ENCODE assay signal across 27 mouse cellular contexts in genomic region chr4:116219056-116219455, GRCm38 (mm10). TPM values are rescaled to one million over a fixed set of nuclear protein-coding genes. Genes with fewer than 3 reads are reported as not detected.
DNase-seq lines count a peak whose midpoint lies in the region; ATAC-seq and TF ChIP-seq lines count a peak whose summit lies in the region.
"Had no signal": no experiment of that assay in that cellular context is flagged by ENCODE, and none has a peak within 500 bp of the region (broad histone marks: within the 10 kb centered on the region; RNA-seq: fewer than 3 reads in every experiment).

No protein-coding gene starts in this region.

- no peak overlapping the region for H3K4me2 ChIP-seq in forebrain, embryonic 12.5 days
- H3K4me2 ChIP-seq in forebrain, embryonic 11.5 days (ENCODE audit: low read depth, low read length, severe bottlenecking) = no peak overlapping the region
- H3K4me2 ChIP-seq in hindbrain, embryonic 14.5 days (replicated peaks) = no peak overlapping the region
- H3K4me2 ChIP-seq: heart, embryonic 12.5 days; hindbrain, embryonic 13.5 days; limb, embryonic 12.5 days; liver, embryonic 15.5 days; lung, embryonic 14.5 days had no signal

- no peak for TF ChIP-seq POLR2A in brain, embryonic 14.5 days (IDR thresholded peaks at IDR 0.05; ENCODE audit: borderline replicate concordance, extremely low read depth, insufficient read depth, insufficient read length, poor library complexity, severe bottlenecking)

- DNase-seq in forebrain, embryonic 11.5 days (ENCODE audit: low spot score) = no peak
- no peak for DNase-seq in hindbrain, embryonic 10.5 days (ENCODE audit: low spot score)
- DNase-seq in hindbrain, embryonic 14.5 days (ENCODE audit: low spot score) = no peak
- peak; percentile 5 for DNase-seq in brain, embryonic 14.5 days (ENCODE audit: low read depth)
- no peak for DNase-seq in embryonic facial prominence, embryonic 10.5 days (ENCODE audit: low spot score)
- no peak for DNase-seq in embryo, embryonic 10.5 days (ENCODE audit: low spot score)
- DNase-seq: adrenal gland, postnatal 25 days; gastrocnemius, postnatal 25 days; heart, adult 18-20 months; heart, postnatal 36 days; kidney, postnatal 14 days; lung, postnatal 36 days; midbrain, embryonic 14.5 days; spleen, adult 18-20 months had no signal

- no peak overlapping the region for H3K4me3 ChIP-seq in forebrain, embryonic 12.5 days (replicated peaks)
- no peak overlapping the region for H3K4me3 ChIP-seq in forebrain, embryonic 11.5 days (ENCODE audit: low read depth, low read length)
- no peak overlapping the region for H3K4me3 ChIP-seq in hindbrain, embryonic 10.5 days
- no peak overlapping the region for H3K4me3 ChIP-seq in hindbrain, embryonic 14.5 days (replicated peaks; ENCODE audit: low read length)
- no peak overlapping the region for H3K4me3 ChIP-seq in embryonic facial prominence, embryonic 10.5 days
- H3K4me3 ChIP-seq: heart, embryonic 12.5 days; hindbrain, embryonic 13.5 days; limb, embryonic 12.5 days; liver, embryonic 15.5 days; megakaryocyte, embryonic 14.5 days had no signal

- peaks cover 9% of the 10 kb centered on the region for H3K4me1 ChIP-seq in forebrain, embryonic 12.5 days
- H3K4me1 ChIP-seq in forebrain, embryonic 11.5 days (replicated peaks; ENCODE audit: control insufficient read depth, insufficient read depth, low read length) = peaks cover 7% of the 10 kb centered on the region; the same call in 1 of the 2 replicates
- H3K4me1 ChIP-seq in hindbrain, embryonic 10.5 days (replicated peaks) = peaks cover 19% of the 10 kb centered on the region
- 0 out of 2 replicates have a peak, but pooled peaks cover 4% of the 10 kb centered on the region for H3K4me1 ChIP-seq in hindbrain, embryonic 14.5 days (replicated peaks; ENCODE audit: control insufficient read depth, insufficient read depth, low read length)
- H3K4me1 ChIP-seq in embryonic facial prominence, embryonic 10.5 days = peaks cover 19% of the 10 kb centered on the region

- no peaks in the 10 kb centered on the region for H3K36me3 ChIP-seq in forebrain, embryonic 12.5 days (replicated peaks)
- H3K36me3 ChIP-seq in forebrain, embryonic 11.5 days (ENCODE audit: control insufficient read depth, insufficient read depth, low read length) = no peaks in the 10 kb centered on the region
- no peaks in the 10 kb centered on the region for H3K36me3 ChIP-seq in hindbrain, embryonic 10.5 days
- H3K36me3 ChIP-seq in hindbrain, embryonic 14.5 days (replicated peaks; ENCODE audit: control insufficient read depth, insufficient read depth) = no peaks in the 10 kb centered on the region
- H3K36me3 ChIP-seq in embryonic facial prominence, embryonic 10.5 days (replicated peaks) = no peaks in the 10 kb centered on the region
- H3K36me3 ChIP-seq: heart, embryonic 12.5 days; hindbrain, embryonic 13.5 days; limb, embryonic 12.5 days; liver, embryonic 15.5 days had no signal

- no peak overlapping the region for H3K9ac ChIP-seq in forebrain, embryonic 12.5 days
- no peak overlapping the region for H3K9ac ChIP-seq in forebrain, embryonic 11.5 days (ENCODE audit: low read length)
- H3K9ac ChIP-seq in hindbrain, embryonic 14.5 days = no peak overlapping the region
- H3K9ac ChIP-seq: heart, embryonic 12.5 days; hindbrain, embryonic 13.5 days; limb, embryonic 12.5 days; liver, embryonic 15.5 days; lung, embryonic 14.5 days had no signal

- H3K9me3 ChIP-seq in forebrain, embryonic 12.5 days = no peaks in the 10 kb centered on the region
- no peaks in the 10 kb centered on the region for H3K9me3 ChIP-seq in forebrain, embryonic 11.5 days (ENCODE audit: control insufficient read depth, low read length)
- H3K9me3 ChIP-seq in hindbrain, embryonic 10.5 days = no peaks in the 10 kb centered on the region
- no peaks in the 10 kb centered on the region for H3K9me3 ChIP-seq in hindbrain, embryonic 14.5 days (ENCODE audit: control insufficient read depth, low read length)
- no peaks in the 10 kb centered on the region for H3K9me3 ChIP-seq in embryonic facial prominence, embryonic 10.5 days
- H3K9me3 ChIP-seq: hindbrain, embryonic 13.5 days; limb, embryonic 12.5 days; liver, embryonic 15.5 days had no signal

- no peak for ATAC-seq in forebrain, embryonic 12.5 days (ENCODE audit: low FRiP score)
- no peak for ATAC-seq in forebrain, embryonic 11.5 days (replicated peaks; ENCODE audit: low FRiP score)
- no peak for ATAC-seq in hindbrain, embryonic 14.5 days (ENCODE audit: low FRiP score)
- ATAC-seq: CD4-positive, CD25-positive, alpha-beta regulatory T cell, adult 4 months; intestine, postnatal 0 days had no signal

- TF ChIP-seq CTCF in brain, embryonic 14.5 days (IDR thresholded peaks at IDR 0.05; ENCODE audit: borderline replicate concordance, extremely low read depth, insufficient read depth, insufficient read length) = no peak

- H3K27ac ChIP-seq in forebrain, embryonic 12.5 days = peak overlapping the region; percentile 100
- no peak overlapping the region for H3K27ac ChIP-seq in forebrain, embryonic 11.5 days (ENCODE audit: low read depth, low read length)
- peak overlapping the region; percentile 99; the same call in 1 of the 2 replicates for H3K27ac ChIP-seq in hindbrain, embryonic 10.5 days
- H3K27ac ChIP-seq in hindbrain, embryonic 14.5 days = no peak overlapping the region
- H3K27ac ChIP-seq in embryonic facial prominence, embryonic 10.5 days (replicated peaks) = 0 out of 2 replicates have a peak overlapping the region, but pooled peaks have one; percentile 99
- H3K27ac ChIP-seq: liver, embryonic 15.5 days had no signal

- H3K27me3 ChIP-seq in forebrain, embryonic 12.5 days = no peaks in the 10 kb centered on the region
- H3K27me3 ChIP-seq in forebrain, embryonic 11.5 days (ENCODE audit: control insufficient read depth, insufficient read depth, low read length) = no peaks in the 10 kb centered on the region
- H3K27me3 ChIP-seq in hindbrain, embryonic 10.5 days (ENCODE audit: insufficient read depth, poor library complexity, severe bottlenecking) = no peaks in the 10 kb centered on the region
- no peaks in the 10 kb centered on the region for H3K27me3 ChIP-seq in hindbrain, embryonic 14.5 days (ENCODE audit: control insufficient read depth, insufficient read depth, low read length)
- H3K27me3 ChIP-seq in embryonic facial prominence, embryonic 10.5 days (replicated peaks; ENCODE audit: low read depth, poor library complexity, severe bottlenecking) = no peaks in the 10 kb centered on the region
- H3K27me3 ChIP-seq: heart, embryonic 12.5 days; hindbrain, embryonic 13.5 days; limb, embryonic 12.5 days had no signal

- 83% methylated on average over 1 of the region's 1 CpGs for WGBS in forebrain, embryonic 12.5 days
- WGBS in forebrain, embryonic 11.5 days = 78% methylated on average over 1 of the region's 1 CpGs
- WGBS in hindbrain, embryonic 10.5 days = 89% methylated on average over 1 of the region's 1 CpGs
- WGBS in hindbrain, embryonic 14.5 days = 85% methylated on average over 1 of the region's 1 CpGs
- 84% methylated on average over 1 of the region's 1 CpGs for WGBS in embryonic facial prominence, embryonic 10.5 days

RNA-seq across cellular contexts. Expression of gene Pik3r3, which starts 2.4 kb away (rescaled TPM):
- polyA plus RNA-seq in forebrain, embryonic 12.5 days (2016; fragmentation: Nextera tagmentation; extraction: Ambion mirVana) = 93.5 and 100 TPM in 2 replicates
- polyA plus RNA-seq in forebrain, embryonic 11.5 days (2014; fragmentation: Nextera tagmentation; extraction: Ambion mirVana) = 58.0 and 71.4 TPM in 2 replicates
- 49.2 and 57.3 TPM in 2 replicates for polyA plus RNA-seq in hindbrain, embryonic 10.5 days (2016; fragmentation: Nextera tagmentation; extraction: Ambion mirVana)
- polyA plus RNA-seq in hindbrain, embryonic 14.5 days (2014; fragmentation: Nextera tagmentation; extraction: Ambion mirVana) = 66.3 and 69.0 TPM in 2 replicates
- polyA plus RNA-seq in brain, embryonic 14.5 days (2012; rRNA removed) = 117 and 122 TPM in 2 replicates
- polyA plus RNA-seq in embryonic facial prominence, embryonic 10.5 days (2016; fragmentation: Nextera tagmentation; extraction: Ambion mirVana) = 43.7 and 45.7 TPM in 2 replicates

RNA-seq across cellular contexts. Expression of gene Gm49337, which starts 45.9 kb away (rescaled TPM):
- polyA plus RNA-seq in forebrain, embryonic 12.5 days (2016; fragmentation: Nextera tagmentation; extraction: Ambion mirVana) = not detected in 2 replicates
- not detected in 2 replicates for polyA plus RNA-seq in forebrain, embryonic 11.5 days (2014; fragmentation: Nextera tagmentation; extraction: Ambion mirVana)
- not detected in 2 replicates for polyA plus RNA-seq in hindbrain, embryonic 10.5 days (2016; fragmentation: Nextera tagmentation; extraction: Ambion mirVana)
- polyA plus RNA-seq in hindbrain, embryonic 14.5 days (2014; fragmentation: Nextera tagmentation; extraction: Ambion mirVana) = not detected in 2 replicates
- polyA plus RNA-seq in brain, embryonic 14.5 days (2012; rRNA removed) = not detected in 2 replicates
- not detected in 2 replicates for polyA plus RNA-seq in embryonic facial prominence, embryonic 10.5 days (2016; fragmentation: Nextera tagmentation; extraction: Ambion mirVana)
- polyA plus RNA-seq: CD4-positive, CD25-positive, alpha-beta regulatory T cell, adult 4 months; cerebellum, adult 2 months; heart, embryonic 12.5 days; hindbrain, embryonic 13.5 days; intestine, postnatal 0 days; limb, embryonic 12.5 days; liver, adult 2 months; liver, embryonic 15.5 days; lung, embryonic 14.5 days; midbrain, embryonic 14.5 days; stomach, embryonic 16.5 days had no signal

RNA-seq across cellular contexts. Expression of gene 1700042G07Rik, which starts 45.9 kb away (rescaled TPM):
- not detected in 2 replicates for polyA plus RNA-seq in forebrain, embryonic 12.5 days (2016; fragmentation: Nextera tagmentation; extraction: Ambion mirVana)
- polyA plus RNA-seq in forebrain, embryonic 11.5 days (2014; fragmentation: Nextera tagmentation; extraction: Ambion mirVana) = not detected in 2 replicates
- not detected in 2 replicates for polyA plus RNA-seq in hindbrain, embryonic 10.5 days (2016; fragmentation: Nextera tagmentation; extraction: Ambion mirVana)
- not detected in 2 replicates for polyA plus RNA-seq in hindbrain, embryonic 14.5 days (2014; fragmentation: Nextera tagmentation; extraction: Ambion mirVana)
- polyA plus RNA-seq in brain, embryonic 14.5 days (2012; rRNA removed) = not detected in 2 replicates
- not detected in 2 replicates for polyA plus RNA-seq in embryonic facial prominence, embryonic 10.5 days (2016; fragmentation: Nextera tagmentation; extraction: Ambion mirVana)
- polyA plus RNA-seq: CD4-positive, CD25-positive, alpha-beta regulatory T cell, adult 4 months; cerebellum, adult 2 months; frontal cortex, adult 2 months; heart, embryonic 12.5 days; hindbrain, embryonic 13.5 days; intestine, postnatal 0 days; limb, embryonic 12.5 days; liver, adult 2 months; liver, embryonic 15.5 days; lung, embryonic 14.5 days; midbrain, embryonic 14.5 days; stomach, embryonic 16.5 days had no signal

RNA-seq across cellular contexts. Expression of gene Tspan1, which starts 51.7 kb away (rescaled TPM):
- polyA plus RNA-seq in forebrain, embryonic 12.5 days (2016; fragmentation: Nextera tagmentation; extraction: Ambion mirVana) = 0.22 TPM in 1 of 2 replicates, not detected in the other
- 0.19 TPM in 1 of 2 replicates, not detected in the other for polyA plus RNA-seq in forebrain, embryonic 11.5 days (2014; fragmentation: Nextera tagmentation; extraction: Ambion mirVana)
- 0.26 TPM in 1 of 2 replicates, not detected in the other for polyA plus RNA-seq in hindbrain, embryonic 10.5 days (2016; fragmentation: Nextera tagmentation; extraction: Ambion mirVana)
- polyA plus RNA-seq in hindbrain, embryonic 14.5 days (2014; fragmentation: Nextera tagmentation; extraction: Ambion mirVana) = 0.21 TPM in 2 replicates
- polyA plus RNA-seq in brain, embryonic 14.5 days (2012; rRNA removed) = 0.07 TPM in 1 of 2 replicates, not detected in the other
- polyA plus RNA-seq in embryonic facial prominence, embryonic 10.5 days (2016; fragmentation: Nextera tagmentation; extraction: Ambion mirVana) = 0.11 and 0.24 TPM in 2 replicates
- polyA plus RNA-seq: heart, embryonic 12.5 days; liver, embryonic 15.5 days had no signal

Comparison
In these comparisons a context has a peak if more than half of its experiments do, and no peak if none do; other contexts are left out.
1. H3K27ac ChIP-seq: peak in forebrain, embryonic 12.5 days (single experiment), hindbrain, embryonic 10.5 days (single experiment) and embryonic facial prominence, embryonic 10.5 days (single experiment); none in forebrain, embryonic 11.5 days (single experiment) and hindbrain, embryonic 14.5 days (single experiment).